Mouse (Mus musculus) bone marrow macrophage, adult 2 months (primary cell): ENCODE measurements around the gene Slco3a1.

Experiments
- CTCF ChIP-seq: IDR thresholded peaks from 2 replicates; pipeline ENCODE4 v1.5.1; 2012; ENCODE audit warnings: low read depth, mild to moderate bottlenecking, low read length, moderate library complexity
- POLR2A ChIP-seq: IDR thresholded peaks from 2 replicates; pipeline ENCODE4 v1.6.1; 2012; ENCODE audit warnings: mild to moderate bottlenecking, low read depth, low read length, borderline replicate concordance

GRCm38 (mm10) chr7:74398326-74398725, 156.3 kb downstream of the Slco3a1 start:
- TF ChIP-seq CTCF (no peak), POLR2A (no peak)
